Mouse (Mus musculus) retina, adult 2 months (tissue): Measurements from ENCODE around the gene Sirt5.

Experiments
- DNase-seq: peaks from one replicate; pipeline ENCODE4 v3.0.0-alpha.2; 2012; ENCODE audit warnings: low read depth, low spot score

The Sirt5 gene

GRCm38 (mm10) chr13:43364985-43365824 lies at the start of gene Sirt5:
Gene Sirt5, plus strand, starts transcription at chr13:43365496.
- DNase-seq, result peak; percentile 62

- no peak for DNase-seq
These were observed 47.9 kb upstream of the Sirt5 start for GRCm38 (mm10) chr13:43317411-43317810.

- no peak for DNase-seq
These were observed 45.9 kb upstream of the Sirt5 start for GRCm38 (mm10) chr13:43319396-43319795.

GRCm38 (mm10) chr13:43321492-43321891 lies 43.8 kb upstream of the Sirt5 start:
- no peak for DNase-seq

- DNase-seq, result no peak
These were observed 39.9 kb upstream of the Sirt5 start for GRCm38 (mm10) chr13:43325427-43325826.

- no peak for DNase-seq
These were observed 33.4 kb upstream of the Sirt5 start for GRCm38 (mm10) chr13:43331721-43332444.

- no peak for DNase-seq
These were observed 32.7 kb upstream of the Sirt5 start for GRCm38 (mm10) chr13:43332591-43332990.

- DNase-seq, result no peak
These were observed 28.7 kb upstream of the Sirt5 start for GRCm38 (mm10) chr13:43336425-43337221.

GRCm38 (mm10) chr13:43338001-43338400 lies 27.3 kb upstream of the Sirt5 start:
- no peak for DNase-seq

- DNase-seq, result no peak
These were observed 26.7 kb upstream of the Sirt5 start for GRCm38 (mm10) chr13:43338632-43339031.

GRCm38 (mm10) chr13:43346825-43347224 lies 18.5 kb upstream of the Sirt5 start:
- no peak for DNase-seq

- DNase-seq, result no peak
These were observed 15.9 kb upstream of the Sirt5 start for GRCm38 (mm10) chr13:43349376-43349775.

GRCm38 (mm10) chr13:43350489-43351169 lies 14.7 kb upstream of the Sirt5 start:
- no peak for DNase-seq

GRCm38 (mm10) chr13:43353356-43353755 lies 11.9 kb upstream of the Sirt5 start:
- DNase-seq, result no peak

- no peak for DNase-seq
These were observed 10.9 kb upstream of the Sirt5 start for GRCm38 (mm10) chr13:43354362-43354761.

GRCm38 (mm10) chr13:43356346-43357125 lies 8.8 kb upstream of the Sirt5 start:
- DNase-seq, result no peak

GRCm38 (mm10) chr13:43360534-43360933 lies 4.8 kb upstream of the Sirt5 start:
- no peak for DNase-seq

- DNase-seq, result no peak
These were observed 2.9 kb upstream of the Sirt5 start for GRCm38 (mm10) chr13:43362353-43362752.

- no peak for DNase-seq
These were observed 509 bp downstream of the Sirt5 start for GRCm38 (mm10) chr13:43365825-43366184.

- no peak for DNase-seq
These were observed 4.8 kb downstream of the Sirt5 start for GRCm38 (mm10) chr13:43370063-43370462.

- DNase-seq, result no peak
These were observed 7.6 kb downstream of the Sirt5 start for GRCm38 (mm10) chr13:43372892-43373291.
